Mouse (Mus musculus) embryonic fibroblast, embryonic 13.5 days (primary cell): ENCODE results near the gene 2300002M23Rik.

Experiments used
- CTCF ChIP-seq: IDR thresholded peaks from 2 replicates; pipeline ENCODE4 v1.5.1; 2011; ENCODE audit warnings: mild to moderate bottlenecking, control low read depth, low read length, moderate library complexity, borderline replicate concordance; ENCODE audit not compliant: insufficient read depth
- POLR2A ChIP-seq: IDR thresholded peaks from 2 replicates; pipeline ENCODE4 v1.6.1; 2011; ENCODE audit warnings: low read depth, mild to moderate bottlenecking, control low read depth, low read length, moderate library complexity

DNA sequence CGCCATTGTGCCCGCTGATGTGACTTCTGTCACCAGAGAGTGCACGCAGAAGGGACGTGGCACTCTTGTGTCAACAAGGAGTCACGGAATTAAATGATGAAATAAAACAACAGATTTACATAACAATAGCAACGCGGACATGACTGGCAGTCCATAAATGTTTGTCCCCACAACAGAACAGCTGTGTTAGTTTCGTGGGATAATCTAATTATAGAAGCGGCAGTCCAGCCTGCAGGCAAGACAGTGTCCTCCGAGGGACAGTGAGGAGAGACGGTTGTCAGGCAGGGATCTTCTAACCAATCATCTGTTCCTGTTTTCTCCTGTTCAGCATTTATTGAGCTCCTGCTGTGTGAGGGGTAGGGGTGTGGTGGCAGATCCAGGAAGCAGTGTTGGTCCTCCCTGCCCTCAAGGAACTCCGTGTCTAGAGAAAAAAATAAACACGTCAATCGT is 23.8 kb upstream of the 2300002M23Rik start:
- TF ChIP-seq CTCF (no peak), POLR2A (no peak)
